Mouse (Mus musculus) thymus, postnatal 25 days (tissue): Measurements from ENCODE around the gene Rapgef5.

ENCODE experiments used
- DNase-seq: peaks from one replicate; pipeline ENCODE4 v3.0.0; 2022

The Rapgef5 gene

DNA sequence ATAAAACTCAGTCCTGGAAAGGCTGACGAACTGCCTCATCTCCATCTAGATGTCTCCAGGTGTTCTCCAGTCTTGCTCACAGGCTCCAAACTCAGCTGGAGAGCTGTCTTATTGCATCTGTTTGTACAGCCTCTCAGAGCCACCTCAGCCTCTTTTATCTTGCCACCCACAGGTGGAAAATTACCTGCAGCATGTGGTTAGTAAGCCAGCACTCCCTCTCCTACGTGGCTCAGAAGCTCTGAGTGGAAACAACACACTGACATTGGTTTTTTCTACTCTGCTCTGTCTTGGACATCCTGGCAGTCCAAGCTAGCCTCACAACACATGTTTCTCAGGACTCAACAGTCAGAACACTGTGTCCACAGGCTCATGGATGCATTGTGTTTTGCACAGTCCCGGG lies 162.6 kb downstream of the Rapgef5 start:
- no peak for DNase-seq

DNA sequence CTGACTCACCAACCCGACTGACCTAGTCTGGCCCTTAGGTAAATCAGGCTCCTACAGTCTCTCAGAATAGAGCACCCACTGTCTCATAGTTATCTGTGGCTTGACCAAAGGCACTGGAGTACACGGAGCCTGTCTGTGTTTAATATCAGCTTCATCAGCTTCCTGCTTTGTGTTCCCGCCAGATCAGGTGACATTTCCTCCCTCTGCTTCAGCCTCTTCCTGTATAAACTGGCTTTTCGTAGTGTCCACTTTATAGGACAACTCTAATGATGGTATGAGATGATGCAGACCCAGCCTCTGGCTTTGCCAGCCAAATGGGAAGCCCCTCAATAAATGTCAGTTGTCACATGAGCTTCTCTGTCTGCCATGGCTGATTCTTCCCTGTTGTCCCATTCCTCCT lies 163.5 kb downstream of the Rapgef5 start:
- DNase-seq = no peak

DNA sequence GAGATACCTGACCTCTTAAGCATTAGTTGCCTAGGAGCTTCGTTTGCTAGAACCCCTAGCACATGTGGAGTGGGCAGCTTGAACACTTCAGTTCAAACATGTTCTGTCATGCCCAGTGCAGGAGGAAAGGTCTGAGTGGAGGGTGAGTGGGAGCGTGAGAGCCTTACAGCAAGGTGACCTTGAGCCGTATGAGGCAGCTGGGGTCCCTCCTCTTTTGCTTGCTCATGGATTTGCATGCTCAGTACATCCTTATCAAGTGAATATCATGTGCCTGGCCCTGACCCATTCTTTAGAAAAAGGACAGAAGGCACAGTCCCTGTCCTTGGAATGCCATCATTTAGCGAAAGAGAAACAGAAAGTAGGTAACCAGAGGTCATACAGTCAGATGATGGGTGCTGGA lies 165.0 kb downstream of the Rapgef5 start:
- DNase-seq = no peak

DNA sequence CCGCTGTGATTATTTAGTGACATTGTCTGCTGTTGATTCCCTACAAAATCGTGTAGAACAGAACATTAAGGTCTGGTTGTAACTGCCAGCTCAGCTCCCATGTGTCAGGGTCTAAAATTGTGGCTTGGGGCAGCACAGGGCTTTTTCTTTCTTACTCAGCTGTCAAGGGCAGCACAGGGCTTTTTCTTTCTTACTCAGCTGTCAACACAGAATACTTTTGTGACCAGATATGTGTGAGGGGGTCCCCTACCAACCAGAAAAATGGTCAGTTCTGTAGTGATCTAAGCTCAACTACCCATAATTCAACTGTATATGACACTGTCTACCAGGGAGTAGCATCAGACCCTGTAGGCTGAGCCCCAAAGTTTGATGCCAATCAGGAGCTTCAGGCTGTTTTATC lies 167.1 kb downstream of the Rapgef5 start:
- no peak for DNase-seq

DNA sequence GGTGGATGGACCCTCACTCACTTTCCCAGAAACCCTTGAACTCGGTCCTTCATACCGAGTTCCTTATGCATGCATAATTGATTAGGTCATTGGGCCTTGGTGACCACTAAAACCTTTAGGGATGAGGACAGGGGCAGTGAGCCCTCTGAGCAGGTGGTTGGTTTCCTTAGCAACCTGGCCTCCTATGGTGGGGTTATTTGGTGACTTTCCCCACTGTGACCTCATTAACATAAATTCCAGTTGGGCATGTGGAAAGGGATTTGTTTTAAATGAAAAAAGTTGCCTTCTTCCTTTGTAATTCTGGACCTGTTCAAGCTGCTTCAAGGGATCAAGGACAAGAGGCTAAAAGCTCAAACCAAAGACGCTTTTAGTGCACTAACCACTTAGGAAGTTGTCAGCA lies 167.7 kb downstream of the Rapgef5 start:
- no peak for DNase-seq

DNA sequence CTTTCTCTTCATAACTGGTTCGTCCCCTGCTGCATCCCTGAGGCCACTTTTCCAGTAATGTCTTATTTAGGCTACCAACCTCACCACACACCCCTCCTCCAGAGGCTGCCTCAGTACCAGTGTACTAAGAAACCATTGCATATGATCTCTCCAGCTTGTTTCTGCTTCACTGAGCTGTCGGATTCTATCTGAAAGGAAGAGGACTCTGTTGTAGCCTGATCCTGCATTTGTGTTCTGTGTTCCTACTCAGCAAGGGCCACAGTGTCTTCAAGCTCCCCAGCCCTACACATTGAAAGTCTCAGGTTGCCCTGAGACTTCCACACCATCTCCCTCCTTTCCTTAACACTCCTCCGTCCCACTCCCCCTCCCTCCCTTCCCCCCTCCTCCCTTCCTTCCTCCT lies 168.5 kb downstream of the Rapgef5 start:
- no peak for DNase-seq

DNA sequence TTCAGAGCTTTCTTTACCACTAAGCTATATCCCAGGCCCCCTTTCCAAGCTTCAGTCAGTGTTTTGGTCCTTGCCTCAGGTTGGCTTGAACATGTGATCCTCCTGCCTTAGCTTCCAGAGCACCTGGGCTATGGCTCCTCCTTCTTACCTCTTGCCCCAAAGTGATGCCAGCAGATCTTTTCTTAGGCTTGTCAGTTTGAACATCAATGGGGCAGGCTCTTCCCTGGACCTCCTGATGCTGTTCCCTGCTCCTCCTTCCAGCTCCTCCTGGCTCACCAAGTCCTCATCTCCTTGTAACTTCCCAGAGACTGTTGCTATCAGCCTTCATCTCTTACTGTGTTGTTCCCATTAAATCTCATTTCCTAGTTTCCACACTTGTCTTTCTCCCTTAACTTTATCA lies 169.1 kb downstream of the Rapgef5 start:
- DNase-seq = no peak

DNA sequence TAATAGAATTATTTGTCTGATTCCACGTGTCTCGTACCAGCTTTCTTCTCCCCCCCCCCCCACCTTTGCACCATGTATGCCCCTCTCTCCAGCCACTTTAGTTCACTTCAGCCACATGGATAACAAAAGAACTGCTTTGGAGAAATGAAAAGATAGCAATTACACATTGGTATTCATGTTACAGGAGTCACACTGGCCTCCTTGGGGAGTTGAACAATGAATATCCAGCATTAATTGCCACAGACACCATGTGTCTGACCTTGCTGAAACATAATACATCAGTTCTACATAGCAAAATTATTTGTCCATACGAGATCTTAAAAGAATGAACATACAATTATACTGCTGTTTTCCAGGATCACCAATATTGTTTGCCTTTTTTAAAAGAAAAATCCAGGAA lies 170.5 kb downstream of the Rapgef5 start:
- DNase-seq = no peak

DNA sequence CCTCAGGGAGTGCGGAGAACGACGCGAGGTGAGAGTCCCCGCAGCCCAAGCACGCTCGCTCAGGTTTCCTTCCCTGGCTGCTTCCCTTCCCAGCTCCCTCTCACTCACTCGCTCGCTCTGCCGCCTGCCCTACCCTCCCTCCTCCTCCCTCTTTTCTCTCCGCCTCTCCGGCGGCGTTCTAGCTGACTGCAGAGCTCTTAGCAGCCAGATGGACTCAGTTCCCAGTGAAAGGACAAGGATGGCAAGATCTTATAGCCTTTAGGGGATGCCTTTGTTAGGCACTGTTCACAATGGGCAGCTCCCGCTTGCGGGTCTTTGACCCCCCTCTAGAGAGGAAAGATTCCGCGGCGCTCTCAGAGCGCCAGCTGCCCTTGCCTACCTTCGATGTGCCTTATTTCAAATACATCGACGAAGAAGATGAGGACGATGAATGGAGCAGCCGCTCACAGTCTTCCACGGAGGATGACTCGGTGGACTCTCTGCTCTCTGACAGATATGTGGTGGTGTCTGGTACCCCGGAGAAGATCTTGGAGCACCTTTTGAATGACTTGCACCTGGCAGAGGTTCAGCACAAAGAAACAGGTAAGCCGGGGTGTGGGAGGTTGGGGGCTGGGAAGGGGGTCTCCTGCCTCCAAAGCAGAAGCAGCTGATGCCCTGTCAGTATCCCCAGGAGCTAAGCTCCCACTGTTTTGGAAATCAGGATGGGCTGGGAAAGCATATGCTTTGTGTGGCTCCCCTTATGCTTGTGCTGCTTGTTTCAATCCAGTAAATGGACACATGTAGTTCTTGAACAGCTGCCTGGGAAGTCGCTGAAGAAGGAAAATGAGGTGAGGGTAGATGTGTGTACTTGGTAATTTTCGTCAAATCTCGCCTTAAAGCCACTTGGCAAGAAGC lies 172.6 kb downstream of the Rapgef5 start:
- DNase-seq = no peak

DNA sequence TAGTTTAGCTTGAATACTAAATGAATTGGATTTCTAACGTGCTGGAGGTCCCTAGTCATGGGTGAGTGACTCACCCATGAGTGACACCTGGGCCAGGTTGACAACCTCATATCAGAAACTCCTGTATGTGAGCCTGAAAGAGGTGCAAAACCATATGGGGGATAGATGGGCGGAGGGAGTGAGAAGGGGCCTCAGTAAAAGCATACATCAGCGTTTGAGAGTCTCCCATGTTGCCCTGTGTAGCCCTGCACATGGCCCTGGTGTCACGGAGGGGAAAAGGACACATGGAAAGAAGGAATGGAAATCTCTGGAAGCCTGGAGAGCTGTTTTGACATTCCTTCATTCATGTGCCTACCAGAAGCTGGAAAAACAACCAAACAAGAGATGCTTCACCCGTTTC lies 175.1 kb downstream of the Rapgef5 start:
- no peak for DNase-seq

DNA sequence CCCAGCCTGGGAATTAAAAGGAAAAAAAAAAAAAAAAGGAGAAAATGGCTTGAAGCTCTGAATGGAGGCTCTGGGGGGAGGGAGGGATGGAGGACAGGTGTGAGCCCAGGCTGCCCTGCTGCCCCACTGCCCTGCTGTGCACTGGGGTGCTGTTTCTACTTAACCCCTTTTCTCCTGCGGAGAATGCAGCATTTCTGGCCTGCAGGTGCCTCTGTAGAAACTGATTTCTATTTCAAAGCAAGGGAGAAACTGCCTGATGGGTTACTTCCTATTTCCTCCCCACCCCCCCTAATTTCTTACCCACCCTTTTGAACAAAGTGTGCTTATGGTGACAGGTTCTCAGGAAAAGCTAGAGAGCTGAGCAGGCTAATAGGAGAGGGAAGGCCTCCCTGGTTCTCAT lies 176.5 kb downstream of the Rapgef5 start:
- DNase-seq = no peak

DNA sequence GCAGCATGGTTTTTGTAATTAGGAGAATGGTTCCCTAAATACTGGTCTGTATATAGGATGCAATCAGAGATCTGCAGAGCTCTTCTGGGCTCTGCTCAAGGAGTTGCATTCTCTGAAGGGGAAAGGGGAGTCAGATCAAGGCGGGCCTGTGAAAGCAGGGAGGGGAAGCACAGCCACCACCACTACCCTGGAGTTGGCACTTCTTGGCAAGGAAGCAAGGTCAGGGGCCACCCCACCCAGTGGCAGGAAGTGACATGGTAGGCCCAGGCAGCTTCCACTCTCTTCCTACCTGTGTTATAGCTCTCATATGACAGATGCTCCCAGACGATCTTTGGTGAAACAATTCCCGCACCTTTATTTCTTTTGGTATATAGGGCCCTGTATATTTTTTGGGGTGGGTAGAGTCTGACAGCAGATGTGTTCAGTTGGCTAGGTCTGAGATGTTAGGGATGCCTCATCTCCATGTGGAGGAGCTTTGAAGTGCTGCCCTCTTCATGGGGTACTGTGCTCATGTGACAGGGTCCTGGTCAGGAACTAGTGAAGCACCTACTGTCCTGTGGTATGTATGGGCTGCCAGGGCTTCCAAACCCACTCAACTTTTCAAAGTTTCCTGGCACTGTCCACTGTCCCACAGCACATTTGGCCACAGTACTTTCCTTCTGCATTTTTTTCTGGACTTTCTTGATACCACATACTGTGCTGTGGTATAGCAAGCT lies 183.8 kb downstream of the Rapgef5 start:
- DNase-seq = no peak

DNA sequence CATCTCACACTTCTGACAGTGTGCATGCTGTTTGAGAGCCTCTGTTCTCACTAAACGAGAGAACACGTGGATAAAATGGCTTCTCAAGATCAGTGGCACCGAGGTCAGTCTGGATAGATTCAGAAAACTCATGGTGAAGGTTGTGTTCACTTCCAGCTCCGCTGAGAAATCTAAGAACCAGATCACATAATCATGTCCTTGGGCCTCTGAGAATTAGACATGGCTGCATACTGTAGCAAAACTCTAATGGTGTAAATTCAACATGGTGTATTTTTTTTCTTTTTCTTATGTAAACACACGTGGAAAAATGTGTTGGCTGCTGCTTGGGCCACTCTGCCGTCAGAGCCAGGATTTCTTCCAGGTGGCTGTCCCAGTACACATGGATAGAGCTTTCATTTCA lies 184.6 kb downstream of the Rapgef5 start:
- no peak for DNase-seq

DNA sequence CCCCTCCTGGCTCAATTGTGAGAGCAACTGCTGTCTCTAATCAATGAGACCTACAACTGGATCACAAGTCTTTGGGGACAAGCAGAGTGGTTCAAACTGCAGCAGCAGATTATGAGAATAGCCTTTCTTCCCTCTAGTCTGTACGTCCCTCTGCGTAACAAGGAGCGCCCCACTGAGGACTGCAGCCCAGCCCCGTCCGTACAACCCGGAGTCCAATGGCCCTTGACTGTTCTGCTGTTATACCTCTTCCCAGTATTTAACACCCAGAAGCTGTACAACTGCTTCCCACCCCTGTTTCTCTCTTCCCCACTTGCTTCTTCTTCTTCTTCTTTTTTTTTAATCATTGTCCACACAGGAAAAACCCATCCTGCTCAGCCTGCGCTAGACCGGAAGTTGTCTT lies 186.0 kb downstream of the Rapgef5 start:
- no peak for DNase-seq

DNA sequence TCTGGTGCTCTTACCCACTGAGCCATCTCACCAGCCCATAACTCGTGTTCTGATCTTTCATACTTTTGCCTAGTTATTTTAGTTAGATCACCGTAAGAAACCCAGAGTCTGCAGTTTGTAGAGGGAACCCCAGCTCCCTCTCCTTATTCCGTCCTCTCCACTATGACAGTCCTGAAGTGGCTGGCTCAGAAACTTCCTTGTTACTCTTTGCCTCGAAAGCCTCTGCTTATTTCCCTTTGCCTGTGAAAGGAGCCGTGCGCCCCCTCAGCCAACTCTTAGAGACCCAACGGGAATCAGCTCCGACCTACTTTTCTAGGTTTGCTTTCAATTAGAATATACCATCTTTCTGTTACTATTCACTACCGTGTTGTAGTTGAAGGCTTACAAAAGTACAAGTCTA lies 186.6 kb downstream of the Rapgef5 start:
- DNase-seq = no peak

DNA sequence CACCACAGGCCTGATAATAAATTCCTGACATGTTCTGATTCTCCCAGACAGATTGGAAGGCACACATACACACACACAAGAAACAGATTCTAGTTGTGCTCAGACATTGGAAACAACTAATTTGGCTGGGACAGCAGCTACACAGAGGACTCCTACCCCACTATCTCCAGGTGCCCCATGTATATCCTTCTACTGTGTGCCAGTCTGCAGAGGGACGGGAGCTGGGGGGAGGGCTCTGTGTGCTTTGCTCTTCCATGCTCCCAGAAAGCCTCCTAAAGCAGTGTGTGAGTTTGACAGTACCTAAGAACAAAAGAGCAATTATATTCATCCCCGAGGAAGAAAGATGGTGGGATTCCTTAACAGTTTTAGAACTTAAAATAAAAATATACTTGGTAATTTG lies 187.1 kb downstream of the Rapgef5 start:
- no peak for DNase-seq

DNA sequence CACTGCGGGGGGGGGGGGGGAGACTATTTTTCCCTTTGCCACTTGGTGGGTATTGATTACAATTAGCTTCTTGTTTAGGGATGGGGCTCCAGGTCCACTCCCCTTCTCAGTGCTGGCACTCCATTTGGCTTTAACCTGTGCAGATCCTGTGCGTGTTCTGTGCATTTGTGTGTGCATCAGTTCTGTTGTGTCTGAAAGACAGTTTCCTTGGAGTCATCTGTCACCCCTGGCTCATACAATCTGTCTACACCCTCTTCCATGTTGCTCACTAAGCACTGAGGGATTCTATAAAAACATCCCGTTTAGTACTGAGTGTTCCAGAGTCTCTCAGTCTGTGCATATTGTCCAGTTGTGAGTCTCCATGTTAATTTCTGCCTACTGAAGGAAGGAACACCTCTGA lies 189.0 kb downstream of the Rapgef5 start:
- no peak for DNase-seq

DNA sequence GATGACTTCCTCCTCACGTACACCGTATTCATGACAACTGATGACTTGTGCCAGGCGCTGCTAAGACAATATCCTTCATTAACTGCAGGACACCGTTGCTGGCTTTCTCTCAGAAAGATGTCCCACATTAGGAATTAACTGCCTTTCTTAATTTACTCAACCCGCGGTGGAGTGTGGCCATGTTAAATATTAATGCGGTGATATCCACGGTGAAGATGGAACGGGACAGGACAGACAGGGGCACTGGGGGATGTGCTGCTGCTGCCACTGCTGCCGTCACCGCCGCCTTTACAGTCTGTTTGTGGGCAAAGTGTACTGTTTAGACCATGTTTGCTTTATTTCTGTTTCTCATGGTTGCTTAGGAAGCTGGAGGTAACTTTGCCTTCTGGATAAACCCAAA lies 193.0 kb downstream of the Rapgef5 start:
- no peak for DNase-seq

DNA sequence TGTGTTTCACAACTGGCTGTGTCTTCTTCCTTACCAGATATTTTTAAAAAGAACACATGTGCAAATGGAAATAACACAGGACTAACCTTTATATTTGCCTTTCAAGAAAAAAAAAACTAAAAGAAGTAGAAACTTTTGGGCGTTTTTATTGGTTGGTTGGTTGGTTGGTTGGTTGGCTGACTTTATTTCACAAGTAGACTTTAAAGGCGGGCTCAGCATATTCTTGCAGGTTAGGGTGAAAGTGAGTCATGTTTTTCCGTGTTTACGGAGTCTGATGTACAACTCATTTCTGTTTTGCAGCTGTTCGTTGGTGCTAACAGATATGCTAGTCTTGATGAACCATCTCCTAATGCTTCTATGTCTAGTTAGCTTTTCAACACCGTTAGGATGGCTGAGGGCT lies 196.2 kb downstream of the Rapgef5 start:
- DNase-seq = no peak

DNA sequence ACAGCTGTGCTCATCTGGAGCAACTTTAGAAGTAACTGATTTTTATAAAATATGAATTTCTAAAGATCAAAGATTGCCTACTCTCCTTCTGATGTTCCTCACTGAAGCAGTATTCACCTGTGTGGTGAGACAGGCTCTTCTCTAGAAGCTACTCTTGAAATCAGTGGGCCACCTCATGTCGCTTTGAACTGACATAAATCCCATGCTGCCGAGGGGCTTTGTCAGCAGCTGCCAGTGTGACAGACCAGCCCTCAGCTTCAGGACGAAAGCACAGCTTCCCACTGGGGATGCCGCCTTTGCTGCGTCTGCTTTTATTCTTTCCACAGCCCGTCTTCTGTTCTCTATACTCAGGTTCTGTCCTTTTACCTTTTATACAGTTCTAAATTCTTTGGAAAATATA lies 197.3 kb downstream of the Rapgef5 start:
- DNase-seq = no peak

DNA sequence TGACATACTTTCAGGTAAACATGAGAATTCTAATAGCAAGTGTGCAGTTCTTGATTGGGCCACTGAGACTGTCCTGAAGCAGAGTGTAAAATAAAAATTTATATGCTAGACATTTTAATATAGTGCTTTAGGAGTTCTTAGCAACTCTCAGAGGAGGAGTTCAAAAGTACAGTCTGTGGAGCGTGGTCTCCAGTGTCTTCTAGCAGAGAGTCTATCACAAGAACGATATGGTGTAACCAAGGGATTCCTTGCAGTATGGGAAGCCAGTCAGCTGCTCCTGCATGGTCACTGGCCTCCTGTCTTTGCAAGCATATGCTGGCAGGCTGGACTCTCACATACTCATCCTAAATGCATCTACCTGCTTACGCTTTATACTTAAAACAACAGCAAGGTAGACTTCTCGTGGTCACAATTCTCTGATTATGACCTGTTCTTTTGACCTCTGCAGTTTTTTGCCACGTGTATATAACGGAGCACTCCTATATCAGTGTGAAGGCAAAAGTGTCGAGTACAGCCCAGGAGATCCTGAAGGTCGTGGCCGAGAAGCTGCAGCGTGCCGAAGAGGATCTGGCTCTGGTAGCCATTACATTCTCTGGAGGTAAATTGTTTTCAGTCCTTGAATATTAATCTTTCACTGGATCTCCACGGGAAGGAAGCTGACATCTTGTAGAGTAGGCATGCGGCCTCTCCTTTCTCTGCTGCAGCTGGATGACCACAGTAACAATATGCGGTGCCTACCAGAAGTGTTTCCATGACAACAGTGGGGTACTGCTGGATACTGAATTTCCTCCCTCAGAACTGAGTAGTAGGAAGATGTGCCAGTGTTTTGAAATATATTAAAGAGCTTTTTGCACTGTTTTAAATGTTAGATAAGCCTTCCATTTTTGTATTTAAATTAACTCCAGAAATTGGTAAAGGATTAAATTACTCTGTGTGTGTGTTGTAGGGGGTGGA lies 204.8 kb downstream of the Rapgef5 start:
- no peak for DNase-seq

DNA sequence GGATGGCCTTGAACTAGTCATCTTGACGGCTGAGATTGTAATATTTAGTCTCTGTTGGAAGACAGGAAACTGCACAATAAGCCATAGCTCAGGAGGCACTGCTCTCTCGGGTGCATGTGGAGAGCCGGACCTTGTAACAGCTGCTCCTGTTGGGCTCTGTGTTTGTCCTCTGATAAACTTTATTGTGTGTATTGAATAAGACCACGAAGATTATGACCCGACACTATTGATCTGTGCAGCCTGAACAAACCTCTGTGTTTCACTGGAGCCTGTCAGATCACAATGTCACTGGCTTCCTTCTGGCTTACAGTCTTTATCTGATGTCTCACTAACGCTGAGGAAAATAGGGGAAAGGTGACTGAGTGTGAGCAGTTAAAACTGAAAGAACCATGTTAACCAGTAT lies 205.5 kb downstream of the Rapgef5 start:
- DNase-seq = no peak

DNA sequence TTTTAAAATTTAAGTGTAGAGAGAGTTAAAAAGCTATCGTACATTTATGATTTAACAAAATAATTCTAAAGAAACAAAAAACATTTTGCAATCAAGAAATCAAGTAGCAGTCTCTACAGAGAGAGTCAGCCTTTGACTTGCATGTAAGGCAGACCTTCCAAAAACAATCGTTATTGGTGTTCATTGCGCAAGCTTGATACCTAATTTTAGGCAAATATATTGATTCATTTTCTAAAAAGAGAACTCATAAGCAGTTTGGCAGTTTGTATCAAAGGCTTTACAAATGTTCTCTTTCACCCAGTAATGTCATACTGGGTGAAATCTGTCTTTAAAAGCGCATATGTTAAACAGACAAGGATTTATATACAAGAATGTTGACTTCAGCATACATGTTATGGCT lies 208.7 kb downstream of the Rapgef5 start:
- DNase-seq = no peak
